Mouse (Mus musculus): ENCODE results near the gene Elovl7. TPM values are rescaled to one million over a fixed set of nuclear protein-coding genes. Genes with fewer than 3 reads are reported as not detected.
A peak's percentile ranks its signal among the peaks of the same experiment; 100 is the strongest.

Elovl7 gene
- polyA plus RNA-seq, 1 experiment from 2014 or later = 1.6 TPM

- H3K27ac ChIP-seq = no peak overlapping the region
- H3K36me3 ChIP-seq = no peaks in the 10 kb centered on the region
- peaks cover under 1% of the 10 kb centered on the region; the same call in 1 of the 2 replicates for H3K27me3 ChIP-seq
- H3K4me2 ChIP-seq (replicated peaks) = no peak overlapping the region
- H3K4me3 ChIP-seq = no peak overlapping the region
- no peak overlapping the region for H3K9ac ChIP-seq
- no peak for ATAC-seq (ENCODE audit: low FRiP score)
- H3K9me3 ChIP-seq (replicated peaks) = no peaks in the 10 kb centered on the region
- WGBS = 77% methylated on average over 5 of the region's 5 CpGs
- no peaks in the 10 kb centered on the region for H3K4me1 ChIP-seq
Observed at GRCm38 (mm10) chr13:108208090-108208489, 6.1 kb upstream of the Elovl7 start.

GRCm38 (mm10) chr13:108210960-108211359 is 3.2 kb upstream of the Elovl7 start:
- WGBS = 93% methylated on average over 8 of the region's 8 CpGs
- Histone ChIP-seq H3K9ac (no peak overlapping the region), H3K4me3 (no peak overlapping the region), H3K27ac (no peak overlapping the region), H3K4me2 (replicated peaks) (no peak overlapping the region), H3K36me3 (no peaks in the 10 kb centered on the region), H3K27me3 (peaks cover 27% of the 10 kb centered on the region), H3K9me3 (replicated peaks) (no peaks in the 10 kb centered on the region), H3K4me1 (peaks cover 7% of the 10 kb centered on the region; the same call in 1 of the 2 replicates)
- ATAC-seq (ENCODE audit: low FRiP score) = no peak

GRCm38 (mm10) chr13:108212397-108213018 is 1.7 kb upstream of the Elovl7 start:
- peaks cover 34% of the 10 kb centered on the region for H3K27me3 ChIP-seq
- no peak overlapping the region for H3K9ac ChIP-seq
- H3K9me3 ChIP-seq (replicated peaks) = no peaks in the 10 kb centered on the region
- no peak overlapping the region for H3K4me2 ChIP-seq (replicated peaks)
- H3K4me3 ChIP-seq = no peak overlapping the region
- WGBS = 50% methylated on average over 5 of the region's 5 CpGs
- peaks cover 7% of the 10 kb centered on the region; the same call in 1 of the 2 replicates for H3K4me1 ChIP-seq
- ATAC-seq (ENCODE audit: low FRiP score) = no peak
- no peak overlapping the region for H3K27ac ChIP-seq
- no peaks in the 10 kb centered on the region for H3K36me3 ChIP-seq

GRCm38 (mm10) chr13:108214485-108215107 is 392 bp downstream of the Elovl7 start:
- H3K4me2 ChIP-seq (replicated peaks) = peak overlapping the region; percentile 100
- H3K4me3 ChIP-seq = peak overlapping the region; percentile 76
- peak overlapping the region; percentile 70 for H3K9ac ChIP-seq
- H3K27me3 ChIP-seq = peaks cover 46% of the 10 kb centered on the region
- no peaks in the 10 kb centered on the region for H3K36me3 ChIP-seq
- H3K9me3 ChIP-seq (replicated peaks) = no peaks in the 10 kb centered on the region
- under 1% methylated on average over 38 of the region's 50 CpGs for WGBS
- H3K4me1 ChIP-seq = peaks cover 7% of the 10 kb centered on the region; the same call in 1 of the 2 replicates
- ATAC-seq (ENCODE audit: low FRiP score) = peak; percentile 79
- no peak overlapping the region for H3K27ac ChIP-seq

DNA sequence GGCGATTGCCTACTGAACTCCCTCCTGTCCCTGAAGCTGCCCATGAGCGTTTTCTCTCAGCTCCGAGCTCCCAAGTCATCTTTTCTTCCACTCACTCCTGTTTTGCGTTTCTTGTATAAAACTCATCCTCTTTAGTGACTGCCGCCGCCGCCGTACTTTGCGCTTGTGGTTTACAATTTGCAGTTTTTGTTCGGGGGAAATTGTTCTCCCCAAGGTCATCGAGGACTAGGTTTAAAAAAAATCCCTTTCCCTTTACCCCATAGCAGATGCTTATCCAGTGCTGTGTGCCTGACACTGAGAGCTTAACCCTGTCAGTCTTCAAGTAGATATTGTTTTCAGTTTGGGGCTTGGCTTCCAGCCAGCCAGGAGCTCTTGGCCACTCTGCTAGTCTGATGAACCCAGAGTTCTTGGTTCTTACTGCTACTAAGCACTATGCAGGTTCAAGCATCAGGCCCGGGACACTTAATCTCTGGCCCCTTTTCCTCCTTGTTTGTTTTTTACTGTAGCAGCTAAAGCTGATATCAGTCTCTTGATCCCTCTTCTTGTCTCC is 1.1 kb downstream of the Elovl7 start:
- Histone ChIP-seq H3K27ac (no peak overlapping the region), H3K27me3 (peaks cover 46% of the 10 kb centered on the region), H3K9me3 (replicated peaks) (no peaks in the 10 kb centered on the region), H3K9ac (0 out of 2 replicates have a peak overlapping the region, but pooled peaks have one; percentile 70), H3K4me1 (peaks cover 7% of the 10 kb centered on the region; the same call in 1 of the 2 replicates), H3K36me3 (no peaks in the 10 kb centered on the region), H3K4me3 (peak overlapping the region; percentile 76), H3K4me2 (replicated peaks) (peak overlapping the region; percentile 100)
- no peak for ATAC-seq (ENCODE audit: low FRiP score)
- WGBS = 5% methylated on average over 12 of the region's 12 CpGs

DNA sequence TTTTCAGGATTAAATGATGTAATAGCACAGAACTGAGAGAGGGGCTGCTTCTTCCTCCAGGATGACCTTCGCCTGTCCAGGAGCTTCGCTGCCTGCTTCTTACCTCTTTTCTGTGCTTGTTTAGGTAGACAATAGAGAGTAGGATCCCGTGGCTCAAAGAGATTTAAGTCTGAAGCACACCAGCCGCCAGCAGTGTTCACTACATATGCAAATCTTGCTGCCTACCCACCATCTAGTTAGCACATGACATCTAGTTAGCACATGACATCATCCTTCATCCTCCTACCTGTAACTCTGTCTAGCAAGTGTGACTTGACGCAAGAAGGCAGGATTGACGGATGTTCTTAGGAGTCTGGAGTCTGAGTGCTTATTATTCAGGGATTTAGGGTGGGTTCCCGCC is 5.6 kb downstream of the Elovl7 start:
- Histone ChIP-seq H3K27me3 (peaks cover 31% of the 10 kb centered on the region), H3K4me3 (no peak overlapping the region), H3K4me1 (peaks cover 6% of the 10 kb centered on the region; the same call in 1 of the 2 replicates), H3K9me3 (replicated peaks) (no peaks in the 10 kb centered on the region), H3K9ac (no peak overlapping the region), H3K27ac (no peak overlapping the region), H3K4me2 (replicated peaks) (no peak overlapping the region), H3K36me3 (no peaks in the 10 kb centered on the region)
- 78% methylated on average over 7 of the region's 7 CpGs for WGBS
- no peak for ATAC-seq (ENCODE audit: low FRiP score)

GRCm38 (mm10) chr13:108229191-108229590 is 15.0 kb downstream of the Elovl7 start:
- no peak for ATAC-seq (ENCODE audit: low FRiP score)
- H3K27me3 ChIP-seq = no peaks in the 10 kb centered on the region
- WGBS = 81% methylated on average over 3 of the region's 3 CpGs
- H3K4me1 ChIP-seq = no peaks in the 10 kb centered on the region
- H3K4me3 ChIP-seq = no peak overlapping the region
- H3K4me2 ChIP-seq (replicated peaks) = no peak overlapping the region
- H3K9me3 ChIP-seq (replicated peaks) = no peaks in the 10 kb centered on the region
- no peak overlapping the region for H3K9ac ChIP-seq
- no peak overlapping the region for H3K27ac ChIP-seq
- no peaks in the 10 kb centered on the region for H3K36me3 ChIP-seq

- no peak overlapping the region for H3K27ac ChIP-seq
- no peak overlapping the region for H3K4me2 ChIP-seq (replicated peaks)
Observed at GRCm38 (mm10) chr13:108229634-108230330, 15.6 kb downstream of the Elovl7 start.

DNA sequence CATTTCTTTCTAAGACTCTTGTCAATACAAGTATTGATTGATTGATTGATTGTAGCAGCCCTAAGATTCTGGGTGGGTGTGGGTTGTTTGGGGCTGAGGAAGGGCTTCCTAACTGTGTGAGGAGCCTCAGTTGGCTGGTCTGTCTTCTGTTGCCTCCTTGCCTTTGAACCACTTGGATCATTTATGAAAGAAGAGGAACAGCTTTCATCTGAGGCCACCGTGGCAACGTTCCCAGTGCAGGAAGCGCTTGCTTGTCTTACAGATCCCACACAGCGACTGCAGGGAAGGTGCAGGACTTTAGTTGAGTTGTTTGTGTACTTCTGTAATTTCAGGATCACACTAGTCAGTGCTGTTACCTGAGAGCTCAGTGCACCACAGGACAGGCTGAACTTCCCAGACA is 25.8 kb downstream of the Elovl7 start:
- Histone ChIP-seq H3K4me1 (no peaks in the 10 kb centered on the region), H3K4me3 (no peak overlapping the region), H3K27ac (no peak overlapping the region), H3K4me2 (replicated peaks) (no peak overlapping the region), H3K27me3 (no peaks in the 10 kb centered on the region), H3K9ac (no peak overlapping the region), H3K36me3 (no peaks in the 10 kb centered on the region), H3K9me3 (replicated peaks) (no peaks in the 10 kb centered on the region)
- WGBS = 77% methylated on average over 4 of the region's 4 CpGs
- ATAC-seq (ENCODE audit: low FRiP score) = no peak

More at GRCm38 (mm10) chr13:108229634-108230330, 15.6 kb downstream of the Elovl7 start:
- WGBS = 62% methylated on average over 6 of the region's 6 CpGs
- Histone ChIP-seq H3K9ac (no peak overlapping the region), H3K36me3 (no peaks in the 10 kb centered on the region), H3K4me1 (no peaks in the 10 kb centered on the region), H3K4me3 (no peak overlapping the region), H3K27me3 (no peaks in the 10 kb centered on the region), H3K9me3 (replicated peaks) (no peaks in the 10 kb centered on the region)
- ATAC-seq (ENCODE audit: low FRiP score) = no peak

DNA sequence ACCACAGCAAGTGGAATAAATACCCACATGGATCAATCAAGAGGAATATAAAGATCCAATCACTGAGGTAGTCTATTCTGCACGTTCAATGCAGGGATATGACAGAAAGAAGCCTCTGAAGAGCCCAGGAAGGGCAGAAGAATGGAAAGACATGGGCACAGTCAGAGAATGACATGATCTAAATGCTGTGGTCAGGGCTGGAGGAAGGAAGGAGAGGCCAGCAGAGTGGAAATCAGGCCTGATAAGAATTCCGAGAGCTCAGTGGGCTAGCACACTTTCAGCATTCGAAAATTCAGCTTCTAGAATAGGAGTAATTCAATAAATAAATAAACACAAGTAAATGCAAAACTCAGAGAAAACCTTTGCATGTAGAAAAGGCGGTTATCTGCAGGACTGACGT is 27.5 kb downstream of the Elovl7 start:
- 86% methylated on average over 5 of the region's 5 CpGs for WGBS
- Histone ChIP-seq H3K4me1 (no peaks in the 10 kb centered on the region), H3K9ac (no peak overlapping the region), H3K27me3 (no peaks in the 10 kb centered on the region), H3K36me3 (no peaks in the 10 kb centered on the region), H3K9me3 (replicated peaks) (no peaks in the 10 kb centered on the region), H3K4me3 (no peak overlapping the region), H3K27ac (no peak overlapping the region), H3K4me2 (replicated peaks) (no peak overlapping the region)
- no peak for ATAC-seq (ENCODE audit: low FRiP score)

DNA sequence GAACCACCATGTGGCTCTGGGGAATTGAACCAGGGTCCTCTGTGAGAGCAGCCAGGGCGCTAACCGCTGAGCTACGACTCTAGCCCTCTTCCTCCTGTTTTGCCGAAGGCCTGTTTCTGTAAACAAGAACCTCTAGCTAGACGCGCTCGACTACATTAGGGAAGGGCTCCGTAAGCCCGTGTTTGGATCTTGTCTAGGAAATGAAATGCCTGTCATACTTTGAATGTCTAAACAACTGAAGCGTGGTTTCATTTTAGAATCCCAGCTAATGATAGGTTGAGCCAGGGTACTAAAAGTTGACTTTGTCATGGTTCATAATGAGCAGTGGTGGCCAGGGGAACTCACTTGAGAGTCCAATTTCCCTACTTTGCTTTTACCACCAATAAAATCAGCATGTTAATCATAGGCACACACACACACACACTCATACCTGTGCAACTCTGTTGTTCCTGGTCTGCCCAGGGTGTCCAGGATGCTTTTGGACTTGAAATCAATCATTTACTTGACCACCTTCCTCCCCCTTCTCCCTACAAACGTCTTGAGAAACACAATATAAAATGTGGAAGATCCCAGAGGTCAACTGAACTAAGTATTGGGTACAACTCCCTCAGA is 31.0 kb downstream of the Elovl7 start:
- Histone ChIP-seq H3K4me1 (no peaks in the 10 kb centered on the region), H3K27ac (no peak overlapping the region), H3K4me3 (no peak overlapping the region), H3K4me2 (replicated peaks) (no peak overlapping the region), H3K9me3 (replicated peaks) (no peaks in the 10 kb centered on the region), H3K36me3 (no peaks in the 10 kb centered on the region), H3K9ac (no peak overlapping the region), H3K27me3 (no peaks in the 10 kb centered on the region)
- WGBS = 82% methylated on average over 11 of the region's 11 CpGs
- ATAC-seq (ENCODE audit: low FRiP score) = no peak

GRCm38 (mm10) chr13:108251106-108251505 is 36.9 kb downstream of the Elovl7 start:
- no peaks in the 10 kb centered on the region for H3K36me3 ChIP-seq
- 82% methylated on average over 5 of the region's 5 CpGs for WGBS

More at GRCm38 (mm10) chr13:108251106-108251505, 36.9 kb downstream of the Elovl7 start:
- Histone ChIP-seq H3K4me1 (no peaks in the 10 kb centered on the region), H3K27ac (no peak overlapping the region), H3K4me3 (no peak overlapping the region), H3K9ac (no peak overlapping the region), H3K4me2 (replicated peaks) (no peak overlapping the region), H3K27me3 (no peaks in the 10 kb centered on the region), H3K9me3 (replicated peaks) (no peaks in the 10 kb centered on the region)
- no peak for ATAC-seq (ENCODE audit: low FRiP score)
